Mouse (Mus musculus) C2C12 (cell line): ENCODE measurements at regions not wholly inside any gene's neighbourhood (a gene's known extent, or its start where the extent isn't known, plus 50 kb on each side); places are given as distances from the start of the nearest gene placed in this dataset.

Source experiments
- H3K27me3 ChIP-seq: one replicate; pipeline ENCODE4 v1.6.1; 2011; ENCODE audit not compliant: control insufficient read depth, insufficient read depth, insufficient read length
- H3K36me3 ChIP-seq: one replicate; pipeline ENCODE4 v1.6.1; 2011; ENCODE audit not compliant: control insufficient read depth, insufficient read depth
- H3K4me3 ChIP-seq: one replicate; pipeline ENCODE4 v1.5.1; 2011; ENCODE audit warnings: mild to moderate bottlenecking, control low read depth; ENCODE audit not compliant: poor library complexity, insufficient read depth, severe bottlenecking
- H3K79me2 ChIP-seq: one replicate; pipeline ENCODE4 v1.6.1; 2011; ENCODE audit not compliant: control insufficient read depth, insufficient read depth
- H3K79me3 ChIP-seq: one replicate; pipeline ENCODE4 v1.6.1; 2011; ENCODE audit warnings: low read depth, control low read depth
- H3ac ChIP-seq: one replicate; pipeline ENCODE3; 2011; ENCODE audit warnings: low read depth; ENCODE audit not compliant: control insufficient read depth, insufficient read length
- CEBPB ChIP-seq: IDR thresholded peaks from one replicate; pipeline ENCODE4 v1.6.1; 2011; ENCODE audit warnings: low read depth, mild to moderate bottlenecking, control low read depth, moderate library complexity
- CTCF ChIP-seq: IDR thresholded peaks from one replicate; pipeline ENCODE4 v1.5.1; 2011; ENCODE audit not compliant: control insufficient read depth, insufficient read depth, insufficient read length
- FOSL1 ChIP-seq: IDR thresholded peaks from one replicate; pipeline ENCODE4 v1.8.0; 2011; ENCODE audit warnings: mild to moderate bottlenecking, low read length; ENCODE audit not compliant: poor library complexity, insufficient read depth, severe bottlenecking
- MAX ChIP-seq: IDR thresholded peaks from one replicate; pipeline ENCODE4 v1.6.1; 2011; ENCODE audit warnings: mild to moderate bottlenecking, control low read depth
- MYOD1 ChIP-seq: IDR thresholded peaks from one replicate; pipeline ENCODE4 v1.6.1; 2011; ENCODE audit warnings: low read depth; ENCODE audit not compliant: control insufficient read depth, insufficient read length
- MYOG ChIP-seq: IDR thresholded peaks from one replicate; pipeline ENCODE4 v1.6.1; 2011; ENCODE audit not compliant: control insufficient read depth, insufficient read length; ENCODE audit errors: extremely low read depth
- USF1 ChIP-seq: IDR thresholded peaks from one replicate; pipeline ENCODE4 v1.6.1; 2011; ENCODE audit warnings: low read depth, mild to moderate bottlenecking, control low read depth, moderate library complexity

DNA sequence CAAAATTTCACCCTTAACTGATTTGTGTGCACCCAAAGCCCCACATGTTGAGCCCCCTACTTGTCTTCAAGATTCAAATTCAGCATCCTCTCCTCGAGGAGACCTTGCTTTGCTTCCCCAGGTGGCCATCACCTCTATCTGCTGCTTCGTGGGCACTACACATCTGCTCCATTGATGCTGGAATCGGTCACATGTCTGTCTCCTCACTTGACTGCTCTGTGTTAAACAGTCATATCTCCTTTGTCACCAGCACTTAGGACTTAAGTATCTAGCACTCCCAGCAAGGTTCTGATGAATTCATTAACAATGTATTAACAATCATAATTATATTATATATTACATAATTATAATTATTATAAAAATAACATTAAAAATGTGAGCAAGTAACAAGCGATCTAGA lies 192.9 kb downstream of the Atp23 start:
- TF ChIP-seq MYOG, result no peak
- TF ChIP-seq CEBPB, result no peak
- TF ChIP-seq FOSL1, result no peak
- no peak for TF ChIP-seq CTCF
- TF ChIP-seq MYOD1, result no peak
- no peak for TF ChIP-seq MAX
- no peak for TF ChIP-seq USF1
- H3K27me3 ChIP-seq, result no peaks in the 10 kb centered on the region
- no peaks in the 10 kb centered on the region for H3K36me3 ChIP-seq
- H3ac ChIP-seq, result no peak overlapping the region
- H3K79me3 ChIP-seq, result no peaks in the 10 kb centered on the region
- H3K79me2 ChIP-seq, result no peaks in the 10 kb centered on the region
- H3K4me3 ChIP-seq, result no peak overlapping the region

DNA sequence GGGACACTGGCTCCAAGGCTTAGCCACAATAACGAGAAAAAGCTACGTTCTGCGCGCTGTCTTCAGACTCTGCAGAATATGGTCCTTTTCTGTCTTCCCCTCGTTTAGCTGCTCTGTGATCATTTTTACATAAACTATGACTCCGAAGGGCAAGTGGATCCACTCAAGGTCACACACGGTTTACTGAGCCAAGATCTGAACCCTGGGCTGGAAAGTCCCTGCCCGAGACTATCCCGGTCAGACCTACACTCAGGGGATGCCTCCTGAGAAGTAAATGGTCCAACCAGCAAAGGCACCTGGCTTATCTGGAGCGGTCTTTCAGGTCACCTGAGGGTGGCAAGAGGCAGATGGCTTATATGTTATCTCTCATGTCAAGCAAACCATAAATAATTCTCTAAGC lies 204.1 kb downstream of the Atp23 start:
- Histone ChIP-seq H3K27me3 (no peaks in the 10 kb centered on the region), H3K4me3 (no peak overlapping the region), H3K79me2 (no peaks in the 10 kb centered on the region), H3K36me3 (no peaks in the 10 kb centered on the region), H3K79me3 (no peaks in the 10 kb centered on the region), H3ac (no peak overlapping the region)
- TF ChIP-seq MAX, result no peak

DNA sequence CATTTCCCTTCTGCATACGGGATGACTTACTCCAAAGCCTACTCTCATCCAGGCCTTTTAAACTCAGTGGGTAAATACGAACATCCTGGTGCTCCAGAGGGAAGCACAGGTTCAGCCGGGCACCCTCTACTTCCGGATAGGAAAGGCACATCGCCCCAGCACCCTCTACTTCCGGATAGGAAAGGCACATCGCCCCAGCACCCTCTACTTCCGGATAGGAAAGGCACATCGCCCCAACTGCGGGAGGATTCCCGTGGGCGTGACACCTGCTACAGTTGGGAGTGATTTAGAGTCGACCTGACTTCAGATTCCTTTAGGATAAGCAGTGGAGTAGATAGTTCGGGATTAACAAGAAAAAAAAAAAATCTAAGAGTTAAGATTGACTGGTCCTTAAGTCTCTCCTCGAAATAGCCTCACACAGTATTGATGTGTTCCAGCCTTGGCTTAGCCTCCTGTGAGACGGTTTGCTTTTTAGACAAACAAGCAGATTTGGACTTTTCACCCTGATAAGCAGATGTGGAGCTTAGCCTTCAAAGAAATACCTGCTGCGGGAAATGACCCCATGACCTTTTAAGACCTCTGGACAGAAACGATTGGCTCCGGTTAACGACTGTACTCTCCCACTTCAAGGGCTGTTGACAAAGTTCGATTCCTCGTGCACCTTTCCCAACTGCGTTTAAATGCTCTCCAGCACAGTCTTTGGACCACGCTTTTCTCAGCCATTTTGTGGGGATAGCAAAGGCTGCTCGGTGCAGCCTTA lies 210.1 kb downstream of the Atp23 start:
- H3ac ChIP-seq, result no peak overlapping the region

DNA sequence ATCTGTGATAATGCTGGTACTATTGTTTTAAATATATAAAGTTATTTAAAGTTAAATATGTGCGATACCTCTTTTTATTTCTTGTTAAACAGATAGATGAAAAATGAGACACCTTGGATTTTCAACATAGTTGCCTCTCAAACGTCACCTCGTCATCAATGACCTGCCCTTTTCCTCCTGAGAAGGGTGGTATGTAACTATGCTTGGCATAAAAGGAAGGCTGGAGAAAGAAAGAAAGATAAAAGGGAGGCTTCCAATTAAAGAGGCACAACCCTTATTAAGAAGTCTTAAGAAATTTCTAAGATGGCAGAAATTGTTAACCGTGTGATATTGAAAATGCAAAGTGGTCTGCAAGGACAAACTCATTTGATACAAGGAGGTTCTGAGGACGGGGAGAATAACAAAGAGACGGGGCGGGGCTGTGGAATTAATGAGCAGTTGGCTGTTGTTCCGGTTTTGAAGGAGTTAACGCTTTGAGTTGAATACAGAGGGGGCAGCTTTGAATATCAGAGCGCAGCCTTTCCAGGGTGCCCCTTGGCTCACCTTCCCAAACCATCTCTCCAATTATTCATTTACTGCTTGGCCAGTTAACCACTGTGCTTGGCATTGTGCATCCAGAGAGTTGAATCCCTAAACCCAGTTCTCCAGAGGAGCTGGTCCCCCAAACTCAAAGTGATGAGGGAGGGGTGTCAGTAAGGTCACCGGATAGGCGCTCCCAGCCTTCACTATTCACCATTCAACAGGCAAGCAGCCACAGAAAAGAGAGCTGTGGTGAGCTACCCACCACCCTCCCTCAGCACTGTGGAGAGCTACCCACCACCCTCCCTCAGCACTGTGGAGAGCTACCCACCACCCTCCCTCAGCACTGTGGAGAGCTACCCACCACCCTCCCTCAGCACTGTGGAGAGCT lies 220.6 kb downstream of the Atp23 start:
- H3K79me2 ChIP-seq, result no peaks in the 10 kb centered on the region
- TF ChIP-seq CEBPB (no peak), MYOG (no peak), MYOD1 (no peak), MAX (no peak), FOSL1 (no peak), USF1 (no peak)
- H3K4me3 ChIP-seq, result no peak overlapping the region
- no peaks in the 10 kb centered on the region for H3K27me3 ChIP-seq
- H3ac ChIP-seq, result no peak overlapping the region
- H3K79me3 ChIP-seq, result no peaks in the 10 kb centered on the region
- H3K36me3 ChIP-seq, result no peaks in the 10 kb centered on the region

More for the DNA sequence above, 210.1 kb downstream of the Atp23 start:
- Histone ChIP-seq H3K79me2 (no peaks in the 10 kb centered on the region), H3K4me3 (no peak overlapping the region), H3K27me3 (no peaks in the 10 kb centered on the region), H3K79me3 (no peaks in the 10 kb centered on the region), H3K36me3 (no peaks in the 10 kb centered on the region)
- TF ChIP-seq USF1, result no peak
- TF ChIP-seq MYOD1, result no peak
- no peak for TF ChIP-seq FOSL1
- TF ChIP-seq MAX, result no peak
- TF ChIP-seq MYOG, result no peak
- TF ChIP-seq CTCF, result no peak
- TF ChIP-seq CEBPB, result no peak

DNA sequence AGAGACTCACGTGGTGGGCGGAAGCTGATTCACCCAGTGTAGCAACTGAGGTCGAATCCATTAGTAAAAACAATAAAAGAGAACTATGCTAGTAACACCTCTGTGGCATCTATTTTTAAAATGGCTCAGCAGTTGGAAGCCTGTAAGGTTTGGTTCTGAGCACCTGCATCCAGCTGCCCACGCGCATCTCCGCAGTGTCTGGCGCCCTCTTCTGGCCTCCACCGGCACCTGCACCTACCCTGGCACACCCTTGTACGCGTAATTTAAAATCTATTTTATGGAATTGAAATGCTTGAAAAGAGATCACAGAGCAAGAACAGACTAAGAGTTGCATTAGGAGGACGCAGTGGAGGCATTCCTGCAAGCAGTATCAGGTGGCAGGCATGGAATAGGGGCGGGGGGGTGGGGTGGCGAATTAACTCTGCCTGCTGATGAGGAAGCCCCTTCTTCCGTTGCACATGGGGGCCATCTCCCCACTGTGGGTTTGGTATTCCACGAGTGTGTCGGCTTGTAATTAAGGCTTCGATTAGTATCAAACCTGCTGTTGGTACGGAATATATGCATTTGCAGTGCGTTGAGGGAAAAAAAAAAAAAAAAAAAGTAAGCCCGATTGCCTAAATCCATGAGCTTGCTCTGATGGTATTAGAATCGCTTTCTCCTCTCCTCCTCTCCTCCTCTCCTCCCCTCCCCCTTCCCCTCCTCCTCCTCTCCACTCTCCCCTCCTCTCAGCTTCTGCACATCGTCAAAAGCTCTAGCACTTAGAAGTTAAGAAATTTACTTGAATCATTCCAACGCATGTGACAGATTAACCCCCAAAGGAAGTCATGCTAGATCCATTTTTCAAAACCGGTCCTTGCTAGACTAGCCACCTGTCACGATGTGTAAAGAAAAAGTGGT lies 221.7 kb downstream of the Atp23 start:
- Histone ChIP-seq H3ac (no peak overlapping the region), H3K4me3 (no peak overlapping the region), H3K79me2 (no peaks in the 10 kb centered on the region), H3K27me3 (no peaks in the 10 kb centered on the region), H3K79me3 (no peaks in the 10 kb centered on the region), H3K36me3 (no peaks in the 10 kb centered on the region)
- TF ChIP-seq MYOG, result no peak
- TF ChIP-seq USF1, result no peak
- no peak for TF ChIP-seq MYOD1

DNA sequence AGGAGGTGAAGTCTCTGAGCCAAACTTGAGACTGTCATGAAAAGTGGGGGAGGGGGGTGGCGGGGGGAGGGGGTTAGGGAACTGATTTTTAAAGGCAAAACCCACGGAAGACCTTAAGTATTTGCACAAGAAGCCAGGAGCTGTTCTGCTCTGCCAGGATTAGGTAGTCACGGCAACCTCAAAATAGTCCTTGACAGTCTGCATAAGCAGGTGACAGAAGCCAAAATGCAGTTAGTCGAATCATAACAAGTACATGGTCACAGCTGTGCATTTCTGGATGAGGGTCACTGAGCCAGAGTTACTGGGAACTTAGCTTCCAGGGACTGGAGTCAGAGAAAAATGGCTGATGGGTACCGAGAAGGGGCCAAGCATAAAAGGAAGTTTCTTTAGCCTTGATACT lies 227.7 kb downstream of the Atp23 start:
- H3K27me3 ChIP-seq, result no peaks in the 10 kb centered on the region
- H3K79me2 ChIP-seq, result no peaks in the 10 kb centered on the region
- TF ChIP-seq USF1, result no peak
- no peak for TF ChIP-seq CEBPB
- H3K36me3 ChIP-seq, result no peaks in the 10 kb centered on the region
- no peaks in the 10 kb centered on the region for H3K79me3 ChIP-seq
- no peak overlapping the region for H3ac ChIP-seq
- H3K4me3 ChIP-seq, result no peak overlapping the region
